Mouse (Mus musculus) c-Kit-negative CD71-positive TER-119-positive erythroid progenitor cells, embryonic 14.5 days (primary cell): ENCODE data around the gene Fkbp14.

Experiments
- DNase-seq: peaks from one replicate; pipeline ENCODE4 v3.0.0-alpha.2; 2013; ENCODE audit warnings: low read depth, low spot score

Fkbp14 gene

GRCm38 (mm10) chr6:54588212-54588611 is 8.9 kb downstream of the Fkbp14 start:
- no peak for DNase-seq

GRCm38 (mm10) chr6:54587683-54588082 is 9.4 kb downstream of the Fkbp14 start:
- no peak for DNase-seq

- DNase-seq = no peak
Measured at GRCm38 (mm10) chr6:54586911-54587310, 10.2 kb downstream of the Fkbp14 start.

GRCm38 (mm10) chr6:54586175-54586574 is 10.9 kb downstream of the Fkbp14 start:
- DNase-seq = no peak

GRCm38 (mm10) chr6:54573218-54573955 is 23.7 kb downstream of the Fkbp14 start:
- DNase-seq = no peak

- no peak for DNase-seq
Measured at GRCm38 (mm10) chr6:54569776-54570175, 27.3 kb downstream of the Fkbp14 start.

GRCm38 (mm10) chr6:54566546-54566919 is 30.6 kb downstream of the Fkbp14 start:
- DNase-seq = no peak

GRCm38 (mm10) chr6:54565665-54566545 is 31.2 kb downstream of the Fkbp14 start, which contains the start of gene Scrn1:
Gene Scrn1, minus strand, starts transcription at chr6:54566489.
- DNase-seq = no peak

- no peak for DNase-seq
Measured at GRCm38 (mm10) chr6:54565012-54565411, 32.1 kb downstream of the Fkbp14 start.

GRCm38 (mm10) chr6:54564506-54564991 is 32.6 kb downstream of the Fkbp14 start:
- DNase-seq = no peak

- DNase-seq = no peak
Measured at GRCm38 (mm10) chr6:54563561-54563960, 33.5 kb downstream of the Fkbp14 start.

- no peak for DNase-seq
Measured at GRCm38 (mm10) chr6:54562018-54562809, 34.9 kb downstream of the Fkbp14 start.

GRCm38 (mm10) chr6:54558466-54558865 is 38.6 kb downstream of the Fkbp14 start:
- DNase-seq = no peak

GRCm38 (mm10) chr6:54557671-54558070 is 39.4 kb downstream of the Fkbp14 start:
- no peak for DNase-seq

- no peak for DNase-seq
Measured at GRCm38 (mm10) chr6:54555816-54556215, 41.3 kb downstream of the Fkbp14 start.

- no peak for DNase-seq
Measured at GRCm38 (mm10) chr6:54554341-54555110, 42.6 kb downstream of the Fkbp14 start.

GRCm38 (mm10) chr6:54553632-54554031 is 43.5 kb downstream of the Fkbp14 start:
- no peak for DNase-seq

GRCm38 (mm10) chr6:54552721-54553413 is 44.2 kb downstream of the Fkbp14 start:
- no peak for DNase-seq

- DNase-seq = no peak
Measured at GRCm38 (mm10) chr6:54550801-54551323, 46.2 kb downstream of the Fkbp14 start.

GRCm38 (mm10) chr6:54549311-54549710 is 47.8 kb downstream of the Fkbp14 start:
- no peak for DNase-seq
